Mouse (Mus musculus): Measurements from ENCODE around the gene Ehd4. TPM values are rescaled to one million over a fixed set of nuclear protein-coding genes. Genes with fewer than 3 reads are reported as not detected.

The Ehd4 gene
- total and polyA plus RNA-seq, 2 experiments, result 2.9 to 7.4 TPM

GRCm38 (mm10) chr2:120096191-120096590 is 58.2 kb downstream of the Ehd4 start:
- H3K4me1 ChIP-seq (ENCODE audit: control insufficient read depth, insufficient read depth, low read length), result no peaks in the 10 kb centered on the region
- no peaks in the 10 kb centered on the region for H3K79me2 ChIP-seq (ENCODE audit: control insufficient read depth, insufficient read depth, low read length)
- no peak for DNase-seq (ENCODE audit: extremely low read depth, low read depth, low spot score)
- 93% methylated on average over 8 of the region's 8 CpGs for WGBS
- H3K36me3 ChIP-seq (ENCODE audit: control insufficient read depth, insufficient read depth, low read length), result no peaks in the 10 kb centered on the region
- no peak overlapping the region for H3K9ac ChIP-seq (ENCODE audit: low read depth, low read length)
- H3K27ac ChIP-seq (replicated peaks; ENCODE audit: insufficient read depth, low read depth, low read length), result no peak overlapping the region
- H3K4me3 ChIP-seq (ENCODE audit: insufficient read depth, low read depth, low read length), result no peak overlapping the region
- no peak for TF ChIP-seq CTCF (IDR thresholded peaks at IDR 0.05; ENCODE audit: low read depth, low read length)
- no peak for TF ChIP-seq POLR2A (IDR thresholded peaks at IDR 0.05; ENCODE audit: extremely low read depth, insufficient read depth, low read length)
- no peaks in the 10 kb centered on the region for H3K27me3 ChIP-seq (ENCODE audit: control insufficient read depth, insufficient read depth, low read length)

DNA sequence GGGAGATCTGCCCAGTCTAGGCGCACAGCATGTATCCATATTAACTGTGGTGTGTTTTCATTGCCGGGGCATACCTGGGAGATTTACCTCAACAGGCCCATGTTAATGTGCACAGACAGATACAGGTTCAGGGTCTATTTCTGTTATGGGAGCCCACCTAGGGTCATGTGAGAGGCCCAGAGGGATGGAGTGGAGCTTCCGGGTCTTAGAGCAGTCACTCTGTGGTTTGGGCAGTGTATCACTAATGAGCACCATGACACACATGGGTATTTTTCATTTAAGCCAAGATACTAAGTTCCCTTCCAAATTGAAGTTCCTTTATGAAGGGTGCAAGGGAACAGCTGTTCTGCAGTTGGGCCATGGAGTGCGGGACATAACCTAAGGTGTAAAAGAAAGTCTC is 59.2 kb downstream of the Ehd4 start:
- Histone ChIP-seq H3K9ac (ENCODE audit: low read depth, low read length) (no peak overlapping the region), H3K27me3 (ENCODE audit: control insufficient read depth, insufficient read depth, low read length) (no peaks in the 10 kb centered on the region), H3K79me2 (ENCODE audit: control insufficient read depth, insufficient read depth, low read length) (no peaks in the 10 kb centered on the region), H3K4me1 (ENCODE audit: control insufficient read depth, insufficient read depth, low read length) (no peaks in the 10 kb centered on the region), H3K36me3 (ENCODE audit: control insufficient read depth, insufficient read depth, low read length) (no peaks in the 10 kb centered on the region), H3K27ac (replicated peaks; ENCODE audit: insufficient read depth, low read depth, low read length) (no peak overlapping the region), H3K4me3 (ENCODE audit: insufficient read depth, low read depth, low read length) (no peak overlapping the region)
- no peak for DNase-seq (ENCODE audit: extremely low read depth, low read depth, low spot score)
- TF ChIP-seq CTCF (IDR thresholded peaks at IDR 0.05; ENCODE audit: low read depth, low read length) (no peak), POLR2A (IDR thresholded peaks at IDR 0.05; ENCODE audit: extremely low read depth, insufficient read depth, low read length) (no peak)
- 98% methylated on average over 4 of the region's 4 CpGs for WGBS

DNA sequence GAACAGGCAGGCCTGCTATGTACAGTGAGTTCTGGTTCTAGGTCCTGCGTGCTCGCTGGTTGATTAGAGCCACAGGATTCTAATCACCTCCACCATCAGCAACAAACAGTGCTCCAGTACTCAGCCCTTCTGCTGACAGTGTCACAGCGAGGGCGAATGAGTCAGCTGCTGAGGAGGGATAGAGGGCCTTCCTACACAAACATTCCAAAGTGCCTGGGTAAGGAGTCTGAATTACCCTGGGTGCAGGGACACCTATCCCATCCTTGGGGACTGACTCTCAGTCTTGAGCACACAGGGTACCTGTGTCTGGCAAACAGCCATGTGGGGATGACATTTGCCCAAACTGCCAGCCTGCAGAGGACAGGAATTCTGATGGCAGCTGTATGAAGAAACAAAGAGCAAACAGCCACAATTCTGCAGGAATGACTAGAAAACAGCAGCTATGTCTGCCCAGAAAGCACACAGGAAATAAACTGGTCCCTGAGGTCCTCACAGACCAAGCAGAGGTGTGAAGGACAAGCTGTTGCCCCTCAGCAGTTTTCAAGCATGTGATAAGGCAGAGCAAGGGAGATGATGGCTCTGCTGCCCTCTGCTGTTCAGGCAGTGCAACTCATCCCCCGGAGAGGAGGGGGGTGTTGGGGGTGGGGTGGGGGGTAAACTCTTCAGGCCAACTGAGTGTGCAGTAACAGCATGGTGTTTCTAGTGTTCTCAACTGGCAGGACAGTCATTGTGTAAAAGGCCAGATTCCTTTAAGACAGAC is 60.6 kb downstream of the Ehd4 start:
- H3K36me3 ChIP-seq (ENCODE audit: control insufficient read depth, insufficient read depth, low read length), result no peaks in the 10 kb centered on the region
- TF ChIP-seq POLR2A (IDR thresholded peaks at IDR 0.05; ENCODE audit: extremely low read depth, insufficient read depth, low read length) (no peak), CTCF (IDR thresholded peaks at IDR 0.05; ENCODE audit: low read depth, low read length) (peak; percentile 82)
- no peak overlapping the region for H3K9ac ChIP-seq (ENCODE audit: low read depth, low read length)
- H3K4me3 ChIP-seq (ENCODE audit: insufficient read depth, low read depth, low read length), result no peak overlapping the region
- H3K4me1 ChIP-seq (ENCODE audit: control insufficient read depth, insufficient read depth, low read length), result no peaks in the 10 kb centered on the region
- DNase-seq (ENCODE audit: extremely low read depth, low read depth, low spot score), result no peak
- H3K27ac ChIP-seq (replicated peaks; ENCODE audit: insufficient read depth, low read depth, low read length), result no peak overlapping the region
- H3K79me2 ChIP-seq (ENCODE audit: control insufficient read depth, insufficient read depth, low read length), result no peaks in the 10 kb centered on the region
- 60% methylated on average over 5 of the region's 5 CpGs for WGBS
- no peaks in the 10 kb centered on the region for H3K27me3 ChIP-seq (ENCODE audit: control insufficient read depth, insufficient read depth, low read length)

GRCm38 (mm10) chr2:120090979-120091378 is 63.4 kb downstream of the Ehd4 start:
- no peak for TF ChIP-seq CTCF (IDR thresholded peaks at IDR 0.05; ENCODE audit: low read depth, low read length)
- TF ChIP-seq POLR2A (IDR thresholded peaks at IDR 0.05; ENCODE audit: extremely low read depth, insufficient read depth, low read length), result no peak
- H3K27me3 ChIP-seq (ENCODE audit: control insufficient read depth, insufficient read depth, low read length), result no peaks in the 10 kb centered on the region
- 94% methylated on average over 17 of the region's 17 CpGs for WGBS
- no peak overlapping the region for H3K9ac ChIP-seq (ENCODE audit: low read depth, low read length)
- H3K4me3 ChIP-seq (ENCODE audit: insufficient read depth, low read depth, low read length), result no peak overlapping the region
- H3K4me1 ChIP-seq (ENCODE audit: control insufficient read depth, insufficient read depth, low read length), result no peaks in the 10 kb centered on the region
- DNase-seq (ENCODE audit: extremely low read depth, low read depth, low spot score), result no peak
- H3K79me2 ChIP-seq (ENCODE audit: control insufficient read depth, insufficient read depth, low read length), result no peaks in the 10 kb centered on the region
- H3K36me3 ChIP-seq (ENCODE audit: control insufficient read depth, insufficient read depth, low read length), result no peaks in the 10 kb centered on the region
- no peak overlapping the region for H3K27ac ChIP-seq (replicated peaks; ENCODE audit: insufficient read depth, low read depth, low read length)

GRCm38 (mm10) chr2:120087897-120088296 is 66.5 kb downstream of the Ehd4 start:
- no peak overlapping the region for H3K27ac ChIP-seq (replicated peaks; ENCODE audit: insufficient read depth, low read depth, low read length)
- 97% methylated on average over 2 of the region's 2 CpGs for WGBS
- DNase-seq (ENCODE audit: extremely low read depth, low read depth, low spot score), result no peak
- H3K4me1 ChIP-seq (ENCODE audit: control insufficient read depth, insufficient read depth, low read length), result no peaks in the 10 kb centered on the region
- H3K9ac ChIP-seq (ENCODE audit: low read depth, low read length), result no peak overlapping the region
- H3K4me3 ChIP-seq (ENCODE audit: insufficient read depth, low read depth, low read length), result no peak overlapping the region
- H3K27me3 ChIP-seq (ENCODE audit: control insufficient read depth, insufficient read depth, low read length), result no peaks in the 10 kb centered on the region
- no peaks in the 10 kb centered on the region for H3K79me2 ChIP-seq (ENCODE audit: control insufficient read depth, insufficient read depth, low read length)
- TF ChIP-seq POLR2A (IDR thresholded peaks at IDR 0.05; ENCODE audit: extremely low read depth, insufficient read depth, low read length) (no peak), CTCF (IDR thresholded peaks at IDR 0.05; ENCODE audit: low read depth, low read length) (no peak)
- H3K36me3 ChIP-seq (ENCODE audit: control insufficient read depth, insufficient read depth, low read length), result no peaks in the 10 kb centered on the region

DNA sequence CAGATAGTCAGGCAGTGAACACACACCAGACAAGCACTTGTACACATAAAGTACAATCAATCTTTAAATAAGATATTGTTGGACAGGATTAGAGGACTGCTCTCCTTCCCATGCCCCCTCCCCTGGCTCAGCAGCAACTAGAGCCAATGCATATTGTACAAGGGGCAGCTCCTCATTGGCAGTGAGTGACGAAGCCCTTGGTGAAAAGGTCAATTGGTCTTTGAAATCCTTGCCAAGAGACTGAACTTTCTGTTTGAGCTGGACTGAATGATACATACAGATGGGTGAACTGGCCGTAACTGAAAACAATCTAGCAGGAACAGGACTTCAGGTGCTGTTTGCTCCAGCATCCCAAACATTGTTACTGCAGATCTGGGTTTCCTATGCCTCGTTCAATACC is 67.0 kb downstream of the Ehd4 start:
- peak; percentile 51 for DNase-seq (ENCODE audit: extremely low read depth, low read depth, low spot score)
- no peak overlapping the region for H3K9ac ChIP-seq (ENCODE audit: low read depth, low read length)

More for the DNA sequence above, 67.0 kb downstream of the Ehd4 start:
- Histone ChIP-seq H3K4me3 (ENCODE audit: insufficient read depth, low read depth, low read length) (no peak overlapping the region), H3K79me2 (ENCODE audit: control insufficient read depth, insufficient read depth, low read length) (no peaks in the 10 kb centered on the region), H3K27me3 (ENCODE audit: control insufficient read depth, insufficient read depth, low read length) (no peaks in the 10 kb centered on the region), H3K36me3 (ENCODE audit: control insufficient read depth, insufficient read depth, low read length) (no peaks in the 10 kb centered on the region), H3K27ac (replicated peaks; ENCODE audit: insufficient read depth, low read depth, low read length) (no peak overlapping the region), H3K4me1 (ENCODE audit: control insufficient read depth, insufficient read depth, low read length) (no peaks in the 10 kb centered on the region)
- 25% methylated on average over 3 of the region's 3 CpGs for WGBS
- TF ChIP-seq CTCF (IDR thresholded peaks at IDR 0.05; ENCODE audit: low read depth, low read length) (no peak), POLR2A (IDR thresholded peaks at IDR 0.05; ENCODE audit: extremely low read depth, insufficient read depth, low read length) (no peak)

Data from liver, adult 2 months (tissue).